Mouse (Mus musculus): ENCODE measurements around the gene Slc16a12. TPM values are rescaled to one million over a fixed set of nuclear protein-coding genes. Genes with fewer than 3 reads are reported as not detected.

Gene Slc16a12
- polyA plus RNA-seq (2012; ENCODE audit: low replicate concordance) = 0.02 TPM in 1 of 2 replicates, not detected in the other

GRCm38 (mm10) chr19:34746688-34747504 lies at the start of gene Slc16a12:
TSS of gene Slc16a12 (minus strand) at chr19:34747289.

GRCm38 (mm10) chr19:34640623-34641022 lies 106.5 kb downstream of the Slc16a12 start, which contains the start of the genes Ifit1bl2 and Ifit1:
TSS of gene Ifit1bl2 (minus strand) at chr19:34640743.
TSS of gene Ifit1 (plus strand) at chr19:34640871.

Other genes starting within 250 kb of the Slc16a12 start
- gene Lipa, start 219.8 kb downstream of the Slc16a12 start, polyA plus RNA-seq (2012; ENCODE audit: low replicate concordance) = 4.1 and 5.8 TPM in 2 replicates
- 0.17 and 0.66 TPM in 2 replicates for gene Ifit2, start 196.6 kb downstream of the Slc16a12 start, polyA plus RNA-seq (2012; ENCODE audit: low replicate concordance)
- gene Ifit3, start 163.8 kb downstream of the Slc16a12 start, polyA plus RNA-seq (2012; ENCODE audit: low replicate concordance) = 0.58 and 1.2 TPM in 2 replicates
- gene Ifit1bl1, start 145.3 kb downstream of the Slc16a12 start, polyA plus RNA-seq (2012; ENCODE audit: low replicate concordance) = 0.31 and 1.3 TPM in 2 replicates
- 0.31 and 0.33 TPM in 2 replicates for gene Ifit3b, start 139.3 kb downstream of the Slc16a12 start, polyA plus RNA-seq (2012; ENCODE audit: low replicate concordance)
- 0.19 TPM in 1 of 2 replicates, not detected in the other for gene Ifit1bl2, start 106.5 kb downstream of the Slc16a12 start, polyA plus RNA-seq (2012; ENCODE audit: low replicate concordance)
- gene Ifit1, start 106.4 kb downstream of the Slc16a12 start, polyA plus RNA-seq (2012; ENCODE audit: low replicate concordance) = 0.07 and 0.80 TPM in 2 replicates
- gene Pank1, start 132.2 kb upstream of the Slc16a12 start, polyA plus RNA-seq (2012; ENCODE audit: low replicate concordance) = 0.62 and 0.78 TPM in 2 replicates
- 0.21 and 4.6 TPM in 2 replicates for gene Kif20b, start 175.1 kb upstream of the Slc16a12 start, polyA plus RNA-seq (2012; ENCODE audit: low replicate concordance)